Mouse (Mus musculus) limb, embryonic 10.5 days (tissue): ENCODE data around the gene Gpr107. TPM values are rescaled to one million over a fixed set of nuclear protein-coding genes. Genes with fewer than 3 reads are reported as not detected.
A peak's percentile ranks its signal among the peaks of the same experiment; 100 is the strongest.

ENCODE experiments used
- DNase-seq: peaks from one replicate; pipeline ENCODE4 v3.0.0-alpha.2; 2017; ENCODE audit warnings: low spot score
- H3K27ac ChIP-seq: fragments of 300-500 bp; sonication (generic); 2 replicates; pipeline ENCODE4 v1.5.1; 2016; ENCODE audit warnings: mild to moderate bottlenecking
- H3K27me3 ChIP-seq: fragments of 300-500 bp; sonication (generic); 2 replicates; pipeline ENCODE4 v1.6.1; 2016; ENCODE audit warnings: low read depth, mild to moderate bottlenecking; ENCODE audit not compliant: poor library complexity, severe bottlenecking
- H3K36me3 ChIP-seq: fragments of 300-500 bp; sonication (generic); 2 replicates; pipeline ENCODE4 v1.6.1; 2016; ENCODE audit warnings: mild to moderate bottlenecking, moderate library complexity
- H3K4me1 ChIP-seq: fragments of 300-500 bp; sonication (generic); 2 replicates; pipeline ENCODE4 v1.6.1; 2016
- H3K4me3 ChIP-seq: fragments of 300-500 bp; sonication (generic); 2 replicates; pipeline ENCODE4 v1.5.1; 2016; ENCODE audit warnings: mild to moderate bottlenecking, moderate library complexity
- H3K9me3 ChIP-seq: fragments of 300-500 bp; sonication (generic); replicated peaks from 2 replicates; pipeline ENCODE4 v1.6.1; 2016; ENCODE audit warnings: mild to moderate bottlenecking
- WGBS: fragments of 180-500 bp; shearing (Covaris S2); methylation state at CpG from one replicate; pipeline ENCODE4 v1.1.7; 2016; 5-methylcytosine and 5-hydroxymethylcytosine counted together
- polyA plus RNA-seq: library from polyadenylated mRNA; unstranded; fragments of >200 nt; fragmentation: Nextera tagmentation; extraction: Ambion mirVana; gene quantifications from 2 replicates; pipeline ENCODE4 v1.2.1, GENCODE M21; 2016

Gpr107 gene
- polyA plus RNA-seq, 1 experiment from 2014 or later: 38.0 TPM

DNA sequence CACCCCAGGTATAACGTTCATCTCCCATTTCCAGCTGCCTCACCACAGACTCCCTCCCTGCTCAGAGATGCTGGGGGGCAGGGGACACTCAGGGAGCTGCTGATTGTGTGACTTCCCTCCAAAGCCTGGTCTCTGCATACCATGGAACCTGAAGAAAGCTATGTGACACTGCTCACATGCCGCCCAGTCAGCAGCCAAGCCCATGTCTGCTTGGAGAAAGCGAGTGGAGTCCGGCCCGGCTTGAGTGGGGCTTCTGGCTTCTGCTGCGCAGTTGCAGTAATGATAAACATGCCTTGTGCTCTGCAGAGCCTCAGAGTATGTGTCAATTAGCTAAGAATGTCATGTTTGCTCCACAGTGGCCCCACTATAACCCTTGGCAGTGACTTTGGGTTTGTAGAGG lies 67.4 kb downstream of the Gpr107 start:
- WGBS: 86% methylated on average over 6 of the region's 6 CpGs
- H3K27ac ChIP-seq: no peak overlapping the region
- H3K4me3 ChIP-seq: no peak overlapping the region
- peaks cover 21% of the 10 kb centered on the region for H3K36me3 ChIP-seq
- H3K9me3 ChIP-seq: no peaks in the 10 kb centered on the region
- no peaks in the 10 kb centered on the region for H3K27me3 ChIP-seq
- no peak for DNase-seq
- H3K4me1 ChIP-seq: 0 out of 2 replicates have a peak, but pooled peaks cover 2% of the 10 kb centered on the region

DNA sequence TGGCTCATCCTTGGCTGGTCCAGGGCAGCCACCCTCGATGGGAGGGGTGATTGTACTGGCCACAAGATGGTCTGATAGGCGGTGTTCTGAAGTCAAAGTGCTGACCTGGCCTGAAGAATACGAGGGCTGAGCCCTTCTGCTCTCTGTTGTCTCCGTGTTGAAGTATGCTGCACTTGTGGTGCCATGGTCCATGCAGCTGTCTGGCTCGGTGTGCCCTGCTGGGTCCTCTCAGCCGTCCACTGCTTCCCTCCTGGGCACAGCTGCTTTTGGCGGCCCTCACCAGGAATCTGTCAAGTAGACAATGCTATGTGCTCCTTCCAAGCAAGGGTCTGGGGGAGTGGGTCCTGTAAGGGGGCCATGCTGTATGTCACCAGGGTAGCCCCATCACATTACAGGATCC lies 68.7 kb downstream of the Gpr107 start:
- no peak overlapping the region for H3K27ac ChIP-seq
- peaks cover 8% of the 10 kb centered on the region; the same call in 1 of the 2 replicates for H3K36me3 ChIP-seq
- no peak for DNase-seq
- no peaks in the 10 kb centered on the region for H3K27me3 ChIP-seq
- 83% methylated on average over 7 of the region's 7 CpGs for WGBS
- H3K4me1 ChIP-seq: 0 out of 2 replicates have a peak, but pooled peaks cover 2% of the 10 kb centered on the region
- no peaks in the 10 kb centered on the region for H3K9me3 ChIP-seq
- no peak overlapping the region for H3K4me3 ChIP-seq

DNA sequence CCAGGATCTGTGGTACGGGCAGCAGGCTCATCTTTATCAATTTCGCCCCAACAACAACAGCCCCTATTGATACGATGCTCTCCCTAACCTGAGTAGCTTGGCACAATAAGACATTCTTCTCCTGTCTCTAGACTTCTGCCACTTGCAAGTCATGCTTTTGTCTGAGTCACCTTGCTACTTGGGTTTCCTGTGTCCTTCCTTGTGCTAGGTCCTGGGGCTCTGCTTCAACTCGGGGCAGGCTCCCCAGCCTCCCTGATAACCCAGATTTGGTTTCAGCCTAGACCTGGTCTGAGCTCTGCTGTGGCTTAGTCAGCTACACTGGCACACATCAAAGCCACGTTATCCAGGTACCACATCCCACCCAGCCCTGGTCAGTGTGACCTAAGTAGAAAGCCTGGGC lies 69.5 kb downstream of the Gpr107 start:
- WGBS: 84% methylated on average over 5 of the region's 5 CpGs
- Histone ChIP-seq H3K27me3 (no peaks in the 10 kb centered on the region), H3K9me3 (no peaks in the 10 kb centered on the region), H3K36me3 (0 out of 2 replicates have a peak, but pooled peaks cover 3% of the 10 kb centered on the region), H3K4me3 (no peak overlapping the region), H3K4me1 (0 out of 2 replicates have a peak, but pooled peaks cover 2% of the 10 kb centered on the region), H3K27ac (no peak overlapping the region)
- DNase-seq: no peak

- Histone ChIP-seq H3K4me3 (no peak overlapping the region), H3K36me3 (no peaks in the 10 kb centered on the region), H3K9me3 (no peaks in the 10 kb centered on the region), H3K4me1 (no peaks in the 10 kb centered on the region), H3K27ac (no peak overlapping the region), H3K27me3 (no peaks in the 10 kb centered on the region)
- no peak for DNase-seq
- 50% methylated on average over 1 of the region's 1 CpGs for WGBS
Measured at GRCm38 (mm10) chr2:31228768-31229311, 76.7 kb downstream of the Gpr107 start.

DNA sequence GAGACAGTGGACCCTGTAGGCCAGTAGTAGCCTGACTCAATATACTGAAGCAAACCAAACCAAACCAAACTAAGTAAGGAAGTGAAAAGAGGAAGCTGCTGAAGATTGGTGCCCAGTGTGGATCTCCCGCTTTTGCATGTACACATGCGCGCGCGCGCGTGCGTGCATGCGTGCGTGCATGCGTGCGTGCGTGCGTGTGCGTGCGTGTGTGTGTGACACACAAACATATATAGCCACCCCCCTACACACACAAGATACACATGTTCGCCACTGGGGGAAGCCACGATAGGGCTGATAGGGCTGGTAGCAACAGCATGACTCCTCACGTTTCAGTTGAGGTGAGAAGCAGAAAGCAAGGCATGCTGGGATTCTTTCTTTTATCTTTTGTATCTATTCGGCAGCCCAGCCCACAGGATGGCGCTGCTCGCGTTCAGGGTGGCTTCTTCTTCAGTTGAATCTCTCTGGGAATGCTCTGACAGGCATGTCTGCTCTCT lies 87.1 kb downstream of the Gpr107 start:
- Histone ChIP-seq H3K27ac (peak overlapping the region; percentile 46; the same call in 1 of the 2 replicates), H3K4me1 (peaks cover 15% of the 10 kb centered on the region), H3K4me3 (peak overlapping the region; percentile 37), H3K36me3 (no peaks in the 10 kb centered on the region), H3K9me3 (no peaks in the 10 kb centered on the region), H3K27me3 (peaks cover 35% of the 10 kb centered on the region)
- 36% methylated on average over 23 of the region's 23 CpGs for WGBS
- DNase-seq: no peak

DNA sequence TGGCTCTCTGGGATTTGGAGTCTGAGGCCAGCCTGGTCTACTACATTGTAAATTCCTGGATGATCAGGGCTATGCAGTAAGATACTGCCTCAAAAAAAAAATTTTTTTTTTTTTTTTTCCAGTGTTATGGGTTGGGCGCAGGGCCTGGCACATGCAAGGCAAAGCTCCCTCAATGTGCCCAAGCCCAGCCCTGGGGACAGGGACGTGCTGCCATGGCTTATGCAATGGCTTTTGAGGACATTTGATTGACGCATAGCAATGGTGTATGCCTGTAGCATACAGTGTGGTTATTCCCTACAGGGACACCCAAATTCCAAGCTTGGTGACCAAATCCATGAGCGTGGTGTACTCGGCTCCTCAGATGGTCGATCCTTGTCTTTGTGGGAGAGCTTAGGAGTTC lies 87.7 kb downstream of the Gpr107 start:
- 87% methylated on average over 6 of the region's 6 CpGs for WGBS
- Histone ChIP-seq H3K4me3 (no peak overlapping the region), H3K36me3 (no peaks in the 10 kb centered on the region), H3K4me1 (peaks cover 21% of the 10 kb centered on the region), H3K27ac (no peak overlapping the region), H3K27me3 (peaks cover 41% of the 10 kb centered on the region), H3K9me3 (no peaks in the 10 kb centered on the region)
- DNase-seq: no peak

DNA sequence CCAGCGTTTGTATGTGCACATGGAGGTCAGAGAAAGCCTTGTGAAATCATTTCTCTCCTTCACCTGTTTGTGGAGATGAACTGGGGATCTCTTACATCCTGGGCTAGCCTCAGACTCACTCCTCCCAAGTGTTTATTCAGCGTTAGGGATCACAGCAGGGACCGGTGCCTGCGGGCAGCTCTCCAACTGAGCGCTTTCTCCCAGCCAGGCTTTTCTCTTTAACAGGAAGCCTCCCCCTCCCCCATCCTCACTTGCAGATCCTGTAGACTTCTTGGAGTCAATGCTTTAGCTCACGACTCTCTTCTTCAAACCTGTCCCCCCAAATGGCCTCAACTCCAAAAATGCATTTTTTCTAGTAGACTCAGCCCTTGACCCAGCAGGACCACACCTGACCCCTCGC lies 89.5 kb downstream of the Gpr107 start:
- H3K4me3 ChIP-seq: no peak overlapping the region
- 12% methylated on average over 7 of the region's 7 CpGs for WGBS
- DNase-seq: no peak
- H3K4me1 ChIP-seq: peaks cover 36% of the 10 kb centered on the region
- no peaks in the 10 kb centered on the region for H3K9me3 ChIP-seq
- no peaks in the 10 kb centered on the region for H3K36me3 ChIP-seq
- no peak overlapping the region for H3K27ac ChIP-seq
- peaks cover 45% of the 10 kb centered on the region for H3K27me3 ChIP-seq

DNA sequence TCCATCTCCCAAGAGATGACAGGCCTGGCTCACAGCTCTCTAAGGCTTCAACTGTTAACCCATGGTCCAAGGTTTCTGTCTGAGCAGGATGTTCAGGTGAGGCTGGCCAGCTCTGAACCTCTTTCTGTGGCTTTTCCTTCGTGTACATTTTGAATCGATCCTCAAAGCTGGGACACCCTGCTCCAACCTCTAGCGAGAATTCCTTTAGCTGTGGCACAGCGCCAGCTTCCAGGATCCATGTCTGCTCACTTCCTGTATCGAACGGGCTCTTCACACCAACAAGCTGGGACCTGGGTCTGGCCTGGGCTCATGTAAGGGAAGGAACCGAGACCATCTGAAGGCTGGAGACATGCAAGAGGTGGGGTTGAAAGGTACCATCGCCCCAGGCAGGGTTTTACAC lies 92.1 kb downstream of the Gpr107 start:
- H3K9me3 ChIP-seq: no peaks in the 10 kb centered on the region
- H3K27ac ChIP-seq: no peak overlapping the region
- peaks cover 18% of the 10 kb centered on the region for H3K36me3 ChIP-seq
- DNase-seq: no peak
- peaks cover 45% of the 10 kb centered on the region for H3K27me3 ChIP-seq
- peaks cover 52% of the 10 kb centered on the region for H3K4me1 ChIP-seq
- 81% methylated on average over 8 of the region's 8 CpGs for WGBS
- no peak overlapping the region for H3K4me3 ChIP-seq

DNA sequence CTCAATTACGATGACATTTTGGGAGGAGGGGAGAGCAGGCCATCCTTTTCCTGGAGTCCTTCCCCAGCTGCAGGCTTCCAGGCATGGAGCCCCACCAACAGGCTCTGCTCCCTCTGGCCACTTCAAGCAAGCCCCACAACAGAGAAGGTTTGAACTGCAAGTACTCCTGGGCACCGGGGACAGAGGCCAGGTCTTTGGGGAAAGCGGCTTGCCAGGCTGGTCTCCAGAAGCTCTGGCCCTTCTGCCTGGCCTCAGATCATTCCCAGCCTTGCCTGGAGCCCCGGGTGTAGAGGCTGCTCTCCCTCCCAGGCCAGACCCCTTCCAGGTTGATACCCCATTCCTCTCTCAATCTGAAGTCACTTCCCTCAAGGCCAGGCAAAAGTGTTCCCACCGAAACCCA lies 92.9 kb downstream of the Gpr107 start:
- Histone ChIP-seq H3K36me3 (peaks cover 27% of the 10 kb centered on the region), H3K27ac (peak overlapping the region; percentile 98), H3K27me3 (peaks cover 45% of the 10 kb centered on the region), H3K4me3 (peak overlapping the region; percentile 92), H3K9me3 (no peaks in the 10 kb centered on the region), H3K4me1 (peaks cover 52% of the 10 kb centered on the region)
- 10% methylated on average over 5 of the region's 5 CpGs for WGBS
- DNase-seq: no peak

DNA sequence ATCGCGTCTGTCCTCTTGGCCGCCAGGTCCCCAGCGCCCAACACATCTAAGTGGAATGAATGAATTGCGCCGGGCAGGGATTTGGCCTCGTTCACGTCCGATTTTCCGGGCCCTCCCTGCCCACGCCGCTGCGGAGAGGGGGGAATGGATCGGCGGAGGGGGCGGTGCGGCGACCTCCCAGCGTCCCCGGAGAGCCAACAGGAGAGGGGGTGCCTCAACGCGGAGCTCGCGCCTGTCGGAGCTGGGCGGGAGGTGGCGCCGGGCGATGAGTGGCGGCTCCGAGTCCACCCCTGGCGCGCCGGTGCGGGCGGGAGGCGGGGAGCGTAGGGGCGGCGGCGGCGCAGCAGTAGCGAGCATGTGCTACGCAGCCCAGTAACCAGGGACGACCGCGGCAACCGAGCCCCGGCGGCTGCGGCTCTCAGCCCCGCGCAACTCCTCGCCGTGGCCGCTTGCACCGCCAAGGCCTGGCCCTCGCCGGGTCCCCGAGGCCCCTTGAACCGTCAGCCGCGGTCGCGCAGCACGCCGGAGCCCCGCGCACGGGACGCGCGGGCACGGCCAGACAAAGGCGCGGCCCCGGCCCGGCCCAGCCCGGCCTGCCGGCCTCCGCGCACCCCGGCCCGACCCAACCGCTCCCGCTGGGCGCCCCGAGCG lies 93.5 kb downstream of the Gpr107 start, which contains the start of gene Ncs1:
Gene Ncs1 (plus strand): TSS at position 333 of the 651 bp plus-strand sequence.
- Histone ChIP-seq H3K36me3 (peaks cover 32% of the 10 kb centered on the region), H3K4me1 (peaks cover 52% of the 10 kb centered on the region), H3K27me3 (peaks cover 43% of the 10 kb centered on the region), H3K9me3 (no peaks in the 10 kb centered on the region), H3K27ac (peak within 1 kb of the TSS; percentile 98), H3K4me3 (peak within 1 kb of the TSS; percentile 92)
- peak; percentile 82 for DNase-seq
- WGBS: under 1% methylated on average over 89 of the region's 89 CpGs

DNA sequence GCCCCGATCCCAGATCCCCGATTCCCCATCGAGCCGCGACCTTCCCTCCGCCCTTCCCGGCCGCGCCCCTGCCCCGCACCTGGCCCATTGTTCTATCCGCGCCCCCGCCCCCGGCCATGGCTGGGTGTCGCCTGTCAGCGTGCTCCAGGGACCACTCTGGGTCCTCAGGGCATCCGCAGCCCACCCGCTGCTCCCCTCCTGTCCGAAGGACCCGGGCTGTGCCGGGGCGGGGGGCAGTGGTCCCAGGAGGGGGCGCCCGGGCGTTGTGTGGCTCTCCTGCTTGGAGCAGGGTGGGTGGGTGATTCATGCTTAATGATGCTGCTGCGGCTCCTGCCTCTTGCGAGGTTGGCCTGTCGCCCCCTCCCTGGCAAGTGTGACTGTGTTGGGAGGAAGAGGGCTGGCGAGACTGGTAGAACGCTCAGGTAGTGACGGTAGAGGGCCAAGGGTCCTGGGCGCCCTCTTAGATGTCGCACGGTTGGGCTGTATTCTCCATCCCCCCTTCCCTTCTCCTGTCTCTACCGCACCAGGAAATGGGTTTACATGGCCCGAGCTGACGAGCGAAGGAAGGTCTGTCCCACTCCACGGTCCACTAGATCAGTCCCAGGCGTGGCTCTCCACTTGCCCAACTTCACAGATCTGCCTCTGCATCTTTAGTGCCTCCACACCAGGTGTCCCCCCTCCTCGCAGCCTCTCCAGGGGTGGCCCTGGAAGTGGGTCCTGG lies 94.3 kb downstream of the Gpr107 start:
- H3K27me3 ChIP-seq: peaks cover 38% of the 10 kb centered on the region
- DNase-seq: peak; percentile 51

GRCm38 (mm10) chr2:31248856-31249255 lies 96.7 kb downstream of the Gpr107 start:
- no peak for DNase-seq
- Histone ChIP-seq H3K36me3 (peaks cover 49% of the 10 kb centered on the region), H3K9me3 (no peaks in the 10 kb centered on the region), H3K4me1 (peaks cover 43% of the 10 kb centered on the region), H3K27ac (no peak overlapping the region), H3K4me3 (no peak overlapping the region), H3K27me3 (peaks cover 14% of the 10 kb centered on the region)
- WGBS: 94% methylated on average over 6 of the region's 6 CpGs

More for the DNA sequence above, 94.3 kb downstream of the Gpr107 start:
- H3K9me3 ChIP-seq: no peaks in the 10 kb centered on the region
- peak overlapping the region; percentile 92 for H3K4me3 ChIP-seq
- under 1% methylated on average over 41 of the region's 41 CpGs for WGBS
- peaks cover 40% of the 10 kb centered on the region for H3K36me3 ChIP-seq
- H3K27ac ChIP-seq: peak overlapping the region; percentile 98
- peaks cover 53% of the 10 kb centered on the region for H3K4me1 ChIP-seq

- no peaks in the 10 kb centered on the region for H3K27me3 ChIP-seq
- no peak overlapping the region for H3K27ac ChIP-seq
- peaks cover 49% of the 10 kb centered on the region for H3K36me3 ChIP-seq
- no peak for DNase-seq
- H3K4me1 ChIP-seq: peaks cover 49% of the 10 kb centered on the region
- H3K4me3 ChIP-seq: no peak overlapping the region
- H3K9me3 ChIP-seq: no peaks in the 10 kb centered on the region
- 92% methylated on average over 4 of the region's 4 CpGs for WGBS
Measured at GRCm38 (mm10) chr2:31252167-31252566, 100.1 kb downstream of the Gpr107 start.
